Mouse (Mus musculus) regulatory T cell (primary cell): ENCODE measurements around the gene Kif21a.

Experiments used
- in situ Hi-C: fragments of 300-600 bp; cut with MboI, MseI; formaldehyde crosslinking; loops from one replicate; pipeline ENCODE4 v1.15.1; 2025; ENCODE audit warnings: high pct_unique_total_duplicates

Kif21a gene

DNA sequence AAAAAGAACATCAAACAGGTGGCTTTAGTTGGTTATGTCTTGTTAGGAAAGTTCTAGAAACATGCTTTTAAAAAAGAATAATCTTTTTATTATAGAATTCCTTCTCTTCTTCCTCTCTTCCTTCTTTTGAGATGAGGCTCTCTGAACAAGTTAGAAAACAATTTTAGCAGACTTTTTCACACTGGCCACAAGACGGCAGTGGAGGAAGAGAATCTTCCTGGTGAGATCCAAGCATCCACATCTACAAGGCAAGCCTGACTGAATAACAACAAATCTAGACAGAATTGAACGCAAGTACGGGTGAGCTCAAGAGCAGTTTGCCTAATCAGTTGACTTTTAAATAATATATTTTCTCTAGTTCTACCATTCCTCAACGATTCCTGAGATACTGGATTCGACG lies 98.4 kb downstream of the Kif21a start:
- in situ Hi-C loops, result no loop called here

DNA sequence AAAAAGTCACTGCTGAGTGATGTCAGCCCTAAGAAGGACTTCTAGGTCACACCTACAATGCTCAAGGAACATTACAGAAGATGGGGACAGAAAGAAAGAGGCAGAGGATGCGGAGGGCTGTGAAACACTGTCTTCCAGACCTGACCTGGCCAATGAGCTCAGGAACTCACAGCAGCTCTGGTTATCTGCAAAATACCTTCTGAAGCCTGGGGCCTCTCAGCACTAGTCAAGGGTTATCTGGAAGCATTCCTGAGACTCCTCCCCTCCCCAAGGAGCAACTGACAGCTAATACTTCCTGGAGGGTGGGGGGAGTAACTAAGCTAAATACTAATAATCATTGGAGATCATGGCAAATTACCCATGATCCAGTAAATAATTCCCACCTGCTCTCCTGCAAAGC lies 111.3 kb downstream of the Kif21a start:
- in situ Hi-C loops, result no loop called here

DNA sequence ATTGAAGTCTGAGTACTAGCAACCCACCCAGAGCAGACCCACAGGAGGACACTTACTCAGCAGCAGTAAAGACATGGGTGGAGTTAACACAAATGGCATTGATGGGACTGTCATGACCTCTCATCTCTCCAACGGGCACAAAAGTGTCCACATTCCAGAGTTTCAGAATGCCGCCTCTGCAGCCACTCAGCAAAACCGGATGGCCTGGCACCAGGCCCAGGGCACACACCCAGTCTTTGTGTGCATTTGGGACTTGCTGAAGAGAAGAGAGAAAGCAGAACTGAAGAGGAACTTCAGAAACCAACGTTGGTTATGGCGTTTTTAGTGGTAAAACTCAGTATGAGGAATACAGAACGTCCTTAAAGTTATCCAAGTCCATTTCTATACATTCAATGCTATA lies 114.2 kb downstream of the Kif21a start:
- in situ Hi-C loops, result no loop called here

DNA sequence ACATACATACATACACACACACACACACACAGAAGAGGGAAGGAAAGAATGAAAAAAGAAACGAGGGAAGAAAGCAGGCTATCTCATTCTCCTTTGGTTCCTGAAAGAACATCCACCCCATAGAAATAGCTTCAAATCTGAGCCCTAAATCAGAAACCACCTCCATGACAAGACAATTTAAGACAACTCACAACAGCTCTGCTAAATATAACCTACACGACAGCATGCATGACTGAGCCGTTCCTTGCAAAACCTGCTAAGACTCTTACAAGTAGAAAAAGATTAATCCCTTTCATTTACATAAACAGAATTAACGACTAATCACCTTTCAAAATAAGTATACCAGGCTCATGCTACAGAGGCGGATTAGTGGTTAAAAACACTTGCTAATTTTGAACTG lies 118.3 kb downstream of the Kif21a start:
- in situ Hi-C loops, result no loop called here

DNA sequence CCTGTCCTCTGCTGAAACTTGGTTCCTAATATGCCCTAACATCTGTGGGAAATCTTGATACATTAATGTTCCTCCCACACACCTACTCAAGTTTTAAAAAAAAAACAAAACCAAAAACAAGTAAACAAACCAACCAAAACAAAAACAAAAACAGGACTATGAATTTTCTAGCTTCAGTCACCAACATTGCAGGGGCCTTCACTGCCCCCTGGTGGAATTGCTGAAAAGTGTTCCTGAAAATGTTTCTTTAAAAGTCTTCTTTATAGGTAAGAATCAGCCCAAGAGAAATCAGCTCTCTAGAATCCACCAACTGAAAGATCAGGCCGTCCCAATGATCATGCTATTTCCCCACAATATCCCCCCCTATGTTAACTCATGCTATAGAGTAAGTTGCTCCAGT lies 120.7 kb downstream of the Kif21a start:
- in situ Hi-C loops, result no loop called here

DNA sequence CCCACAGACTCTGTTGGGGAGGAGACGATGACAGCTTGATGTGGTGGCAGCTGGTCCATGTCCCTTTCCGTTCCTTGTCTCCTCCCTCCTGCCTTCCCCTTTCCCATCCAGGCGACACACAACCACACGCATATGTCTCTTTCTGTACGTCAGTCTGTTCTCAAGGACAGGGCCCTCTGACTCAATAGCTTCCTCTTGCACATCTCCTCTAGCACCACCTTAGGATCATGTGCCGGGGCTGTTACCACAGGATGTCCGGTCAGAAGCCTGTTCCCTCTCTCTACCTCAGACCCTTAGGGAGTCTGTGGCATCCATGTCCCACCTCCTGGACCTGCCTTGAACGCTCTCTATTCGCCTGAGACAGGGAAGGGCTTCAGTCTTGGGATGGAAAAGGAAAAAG lies 153.3 kb downstream of the Kif21a start:
- in situ Hi-C loops, result no loop called here

DNA sequence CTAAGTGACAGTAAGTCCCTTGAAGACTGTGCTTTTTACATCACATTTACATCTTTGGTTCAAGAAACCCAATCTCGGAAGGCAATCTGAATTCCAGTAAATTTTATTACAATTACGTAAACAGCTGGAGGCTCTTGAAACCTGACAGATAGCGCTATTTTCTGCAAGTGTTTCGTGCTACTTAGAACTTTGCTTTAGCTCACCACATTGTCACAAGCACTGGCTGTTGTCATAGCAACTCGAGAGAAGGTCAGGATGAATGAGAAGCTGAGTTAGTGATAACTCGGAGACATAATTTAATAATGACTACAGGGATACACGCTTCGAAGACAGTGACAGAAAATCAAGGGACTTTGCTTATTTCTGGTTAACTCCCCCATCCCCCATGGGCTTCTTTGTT lies 162.3 kb downstream of the Kif21a start:
- in situ Hi-C loops, result no loop called here
